Mouse (Mus musculus): ENCODE results near the gene Lypd6. TPM values are rescaled to one million over a fixed set of nuclear protein-coding genes. Genes with fewer than 3 reads are reported as not detected.

Gene Lypd6
- polyA plus RNA-seq, 1 experiment from 2014 or later: 15.9 TPM

DNA sequence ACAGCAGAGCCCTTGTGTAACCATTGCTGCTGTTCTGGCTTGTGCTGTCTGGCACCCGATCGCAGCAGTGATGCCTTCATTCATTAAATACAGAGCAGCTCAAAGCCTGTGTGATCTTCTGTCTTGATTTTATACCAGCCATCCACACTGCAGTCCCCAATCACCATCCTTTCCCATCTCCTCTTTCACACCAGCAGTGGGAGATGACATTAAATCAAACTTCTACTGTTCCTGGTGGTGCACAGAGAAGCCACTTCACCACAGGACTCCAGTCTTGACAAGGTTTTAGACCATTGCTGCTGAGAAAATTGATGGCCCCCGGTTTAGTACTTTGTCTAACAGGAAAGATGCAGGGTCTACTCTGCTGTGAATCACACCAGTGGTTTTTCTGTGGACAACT, 44.9 kb downstream of the Lypd6 start:
- no peak for TF ChIP-seq CTCF (IDR thresholded peaks at IDR 0.05; ENCODE audit: low read depth)
- TF ChIP-seq EP300 (optimal IDR thresholded peaks at IDR 0.05): no peak
- H3K27me3 ChIP-seq (ENCODE audit: control insufficient read depth, insufficient read depth, low read length): no peaks in the 10 kb centered on the region
- no peak for ATAC-seq (ENCODE audit: low FRiP score, low TSS enrichment)
- H3K9ac ChIP-seq (ENCODE audit: low read length): no peak overlapping the region
- WGBS: 85% methylated on average over 3 of the region's 3 CpGs
- no peak overlapping the region for H3K4me2 ChIP-seq (replicated peaks; ENCODE audit: low read depth)
- peaks cover 3% of the 10 kb centered on the region for H3K4me1 ChIP-seq (replicated peaks; ENCODE audit: control insufficient read depth, insufficient read depth)
- no peaks in the 10 kb centered on the region for H3K36me3 ChIP-seq (ENCODE audit: control insufficient read depth, insufficient read depth, low read length)
- DNase-seq (ENCODE audit: low spot score): no peak
- no peaks in the 10 kb centered on the region for H3K9me3 ChIP-seq (ENCODE audit: control insufficient read depth, low read length)
- no peak overlapping the region for H3K4me3 ChIP-seq (ENCODE audit: low read depth, low read length)
- H3K27ac ChIP-seq (replicated peaks): no peak overlapping the region

DNA sequence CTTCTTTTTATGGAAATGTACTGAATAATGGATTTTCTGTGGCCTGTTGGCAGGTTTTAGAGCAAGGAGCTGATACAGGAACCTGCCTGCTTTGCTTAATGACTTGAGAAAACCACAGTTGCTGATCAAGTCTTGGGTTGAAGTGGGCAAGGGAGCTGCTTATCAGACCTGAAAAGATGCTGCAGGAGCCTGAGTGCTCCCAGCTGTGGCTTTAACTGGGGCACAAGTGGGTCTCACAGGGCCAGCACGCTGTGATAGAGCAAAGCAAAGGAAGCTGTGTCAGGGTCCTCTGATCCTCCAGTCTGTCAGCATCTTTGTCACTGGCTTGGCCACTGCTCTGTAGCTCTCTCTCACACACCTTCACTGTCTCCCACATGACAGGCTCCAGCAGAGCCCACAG, 45.4 kb downstream of the Lypd6 start:
- no peak overlapping the region for H3K27ac ChIP-seq (replicated peaks)
- H3K4me1 ChIP-seq (replicated peaks; ENCODE audit: control insufficient read depth, insufficient read depth): peaks cover 3% of the 10 kb centered on the region
- DNase-seq (ENCODE audit: low spot score): peak; percentile 9
- H3K9ac ChIP-seq (ENCODE audit: low read length): no peak overlapping the region
- TF ChIP-seq EP300 (optimal IDR thresholded peaks at IDR 0.05): no peak
- no peaks in the 10 kb centered on the region for H3K9me3 ChIP-seq (ENCODE audit: control insufficient read depth, low read length)
- no peaks in the 10 kb centered on the region for H3K36me3 ChIP-seq (ENCODE audit: control insufficient read depth, insufficient read depth, low read length)
- no peak overlapping the region for H3K4me3 ChIP-seq (ENCODE audit: low read depth, low read length)
- whole genome bisulfite sequencing: 60% methylated on average over 1 of the region's 1 CpGs
- no peaks in the 10 kb centered on the region for H3K27me3 ChIP-seq (ENCODE audit: control insufficient read depth, insufficient read depth, low read length)
- ATAC-seq (ENCODE audit: low FRiP score, low TSS enrichment): no peak
- no peak overlapping the region for H3K4me2 ChIP-seq (replicated peaks; ENCODE audit: low read depth)

DNA sequence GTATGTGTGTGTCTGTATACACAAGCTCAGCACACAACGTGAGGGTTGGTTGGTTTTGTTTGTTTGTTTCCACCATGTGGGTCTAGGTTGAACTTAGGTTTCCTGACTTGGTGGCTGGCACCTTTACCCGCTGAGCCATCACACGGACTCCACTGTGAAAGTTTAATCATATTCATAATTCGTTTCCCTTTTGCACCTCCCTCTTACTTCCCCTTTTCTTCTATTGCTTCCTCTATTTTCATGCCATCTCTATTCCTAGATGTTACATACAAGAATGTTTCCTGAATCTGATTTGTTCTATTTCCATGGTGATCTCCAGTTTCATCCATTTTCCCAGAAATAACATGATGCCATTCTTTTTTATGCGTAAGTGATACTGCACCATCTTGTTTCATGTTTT, 46.2 kb downstream of the Lypd6 start:
- no peaks in the 10 kb centered on the region for H3K9me3 ChIP-seq (ENCODE audit: control insufficient read depth, low read length)
- H3K4me1 ChIP-seq (replicated peaks; ENCODE audit: control insufficient read depth, insufficient read depth): peaks cover 3% of the 10 kb centered on the region
- 83% methylated on average over 5 of the region's 5 CpGs for WGBS
- no peaks in the 10 kb centered on the region for H3K36me3 ChIP-seq (ENCODE audit: control insufficient read depth, insufficient read depth, low read length)
- no peaks in the 10 kb centered on the region for H3K27me3 ChIP-seq (ENCODE audit: control insufficient read depth, insufficient read depth, low read length)
- no peak for TF ChIP-seq EP300 (optimal IDR thresholded peaks at IDR 0.05)
- no peak for TF ChIP-seq CTCF (IDR thresholded peaks at IDR 0.05; ENCODE audit: low read depth)
- H3K4me2 ChIP-seq (replicated peaks; ENCODE audit: low read depth): no peak overlapping the region
- H3K4me3 ChIP-seq (ENCODE audit: low read depth, low read length): no peak overlapping the region
- DNase-seq (ENCODE audit: low spot score) (peak; percentile 5), ATAC-seq (ENCODE audit: low FRiP score, low TSS enrichment) (no peak)
- H3K9ac ChIP-seq (ENCODE audit: low read length): no peak overlapping the region
- H3K27ac ChIP-seq (replicated peaks): no peak overlapping the region

DNA sequence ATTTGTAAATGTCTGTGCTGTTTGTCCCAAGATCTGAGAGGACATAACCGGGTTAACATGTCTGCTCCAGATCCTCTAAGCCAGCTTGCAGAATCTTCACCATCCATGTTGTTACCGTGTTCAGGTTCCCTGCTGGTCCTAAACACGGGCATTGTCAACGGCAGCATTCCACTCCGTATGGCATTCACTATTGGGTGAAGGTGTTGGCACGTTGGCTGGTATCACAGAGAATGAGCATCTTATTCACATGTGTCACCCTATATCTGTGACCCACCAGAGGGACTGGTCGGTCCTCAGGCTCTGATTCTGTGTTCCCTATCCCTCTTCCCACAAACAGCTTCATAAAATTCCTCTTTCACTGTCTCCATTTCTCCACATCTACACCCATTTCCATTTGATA, 52.9 kb downstream of the Lypd6 start:
- H3K4me1 ChIP-seq (replicated peaks; ENCODE audit: control insufficient read depth, insufficient read depth): no peaks in the 10 kb centered on the region
- H3K4me2 ChIP-seq (replicated peaks; ENCODE audit: low read depth): no peak overlapping the region
- H3K36me3 ChIP-seq (ENCODE audit: control insufficient read depth, insufficient read depth, low read length): no peaks in the 10 kb centered on the region
- 94% methylated on average over 7 of the region's 7 CpGs for WGBS
- no peaks in the 10 kb centered on the region for H3K9me3 ChIP-seq (ENCODE audit: control insufficient read depth, low read length)
- no peak for ATAC-seq (ENCODE audit: low FRiP score, low TSS enrichment)
- H3K4me3 ChIP-seq (ENCODE audit: low read depth, low read length): no peak overlapping the region
- no peak for TF ChIP-seq EP300 (optimal IDR thresholded peaks at IDR 0.05)
- TF ChIP-seq CTCF (IDR thresholded peaks at IDR 0.05; ENCODE audit: low read depth): no peak
- no peak overlapping the region for H3K27ac ChIP-seq (replicated peaks)
- no peak overlapping the region for H3K9ac ChIP-seq (ENCODE audit: low read length)
- peak; percentile 7 for DNase-seq (ENCODE audit: low spot score)
- H3K27me3 ChIP-seq (ENCODE audit: control insufficient read depth, insufficient read depth, low read length): no peaks in the 10 kb centered on the region

DNA sequence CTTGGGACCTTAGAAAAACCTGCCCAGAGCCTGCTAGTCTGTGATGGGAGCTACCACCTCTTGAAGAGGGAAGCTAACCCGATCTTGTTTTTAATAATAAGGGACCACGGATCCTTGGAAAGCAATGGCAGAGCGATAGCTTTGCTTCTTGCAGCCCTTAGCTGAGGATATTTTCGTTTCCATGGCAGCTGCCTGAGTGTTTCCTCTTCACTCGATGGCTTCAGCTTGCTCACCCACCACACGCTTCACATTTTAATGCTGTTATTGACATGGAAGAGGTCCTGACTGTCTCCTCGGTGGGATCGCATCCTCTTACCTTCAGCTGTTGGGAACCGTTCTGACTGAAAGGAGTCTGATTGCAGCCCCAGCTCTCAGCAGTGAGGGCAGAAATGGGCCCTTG, 54.6 kb downstream of the Lypd6 start:
- TF ChIP-seq EP300 (optimal IDR thresholded peaks at IDR 0.05): no peak
- TF ChIP-seq CTCF (IDR thresholded peaks at IDR 0.05; ENCODE audit: low read depth): no peak
- Histone ChIP-seq H3K4me3 (ENCODE audit: low read depth, low read length) (no peak overlapping the region), H3K27ac (replicated peaks) (no peak overlapping the region), H3K4me1 (replicated peaks; ENCODE audit: control insufficient read depth, insufficient read depth) (no peaks in the 10 kb centered on the region), H3K9me3 (ENCODE audit: control insufficient read depth, low read length) (no peaks in the 10 kb centered on the region), H3K9ac (ENCODE audit: low read length) (no peak overlapping the region), H3K36me3 (ENCODE audit: control insufficient read depth, insufficient read depth, low read length) (no peaks in the 10 kb centered on the region), H3K27me3 (ENCODE audit: control insufficient read depth, insufficient read depth, low read length) (no peaks in the 10 kb centered on the region), H3K4me2 (replicated peaks; ENCODE audit: low read depth) (no peak overlapping the region)
- 84% methylated on average over 9 of the region's 9 CpGs for WGBS
- no peak for ATAC-seq (ENCODE audit: low FRiP score, low TSS enrichment)
- no peak for DNase-seq (ENCODE audit: low spot score)

DNA sequence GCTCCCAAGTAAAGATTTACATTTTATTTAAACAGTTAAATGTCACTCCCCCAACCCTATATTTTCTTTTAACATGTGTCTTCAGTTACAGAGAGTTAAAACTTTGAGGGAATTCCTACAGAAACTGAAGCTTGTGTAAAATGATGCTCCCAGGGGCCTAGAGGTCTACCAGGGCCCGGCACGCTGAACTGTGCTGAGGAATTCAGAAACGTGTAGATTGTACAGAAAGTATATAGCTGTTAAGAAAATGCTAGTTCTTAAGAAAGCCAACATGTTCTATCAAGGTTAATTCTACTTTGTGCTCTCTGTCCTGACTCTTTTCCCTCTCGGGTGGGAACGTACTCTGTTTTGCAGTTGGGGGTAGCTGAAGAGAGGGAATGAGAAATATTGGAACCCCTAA, 57.1 kb downstream of the Lypd6 start:
- WGBS: 81% methylated on average over 5 of the region's 5 CpGs
- no peak overlapping the region for H3K4me2 ChIP-seq (replicated peaks; ENCODE audit: low read depth)
- H3K4me3 ChIP-seq (ENCODE audit: low read depth, low read length): no peak overlapping the region
- DNase-seq (ENCODE audit: low spot score): peak; percentile 5
- H3K27ac ChIP-seq (replicated peaks): no peak overlapping the region
- no peak overlapping the region for H3K9ac ChIP-seq (ENCODE audit: low read length)
- H3K27me3 ChIP-seq (ENCODE audit: control insufficient read depth, insufficient read depth, low read length): no peaks in the 10 kb centered on the region
- ATAC-seq (ENCODE audit: low FRiP score, low TSS enrichment): no peak
- no peaks in the 10 kb centered on the region for H3K36me3 ChIP-seq (ENCODE audit: control insufficient read depth, insufficient read depth, low read length)
- no peak for TF ChIP-seq CTCF (IDR thresholded peaks at IDR 0.05; ENCODE audit: low read depth)
- no peak for TF ChIP-seq EP300 (optimal IDR thresholded peaks at IDR 0.05)
- no peaks in the 10 kb centered on the region for H3K9me3 ChIP-seq (ENCODE audit: control insufficient read depth, low read length)
- H3K4me1 ChIP-seq (replicated peaks; ENCODE audit: control insufficient read depth, insufficient read depth): no peaks in the 10 kb centered on the region
